Mouse (Mus musculus) stomach, postnatal 0 days (tissue): ENCODE results near the gene Prr15.

Experiments
- CTCF ChIP-seq: IDR thresholded peaks from 2 replicates; pipeline ENCODE4 v1.5.1; 2016; ENCODE audit warnings: antibody characterized with exemption, low read depth, mild to moderate bottlenecking, moderate library complexity
- EP300 ChIP-seq: optimal IDR thresholded peaks from 2 replicates; pipeline ENCODE3; 2016; ENCODE audit warnings: antibody characterized with exemption

DNA sequence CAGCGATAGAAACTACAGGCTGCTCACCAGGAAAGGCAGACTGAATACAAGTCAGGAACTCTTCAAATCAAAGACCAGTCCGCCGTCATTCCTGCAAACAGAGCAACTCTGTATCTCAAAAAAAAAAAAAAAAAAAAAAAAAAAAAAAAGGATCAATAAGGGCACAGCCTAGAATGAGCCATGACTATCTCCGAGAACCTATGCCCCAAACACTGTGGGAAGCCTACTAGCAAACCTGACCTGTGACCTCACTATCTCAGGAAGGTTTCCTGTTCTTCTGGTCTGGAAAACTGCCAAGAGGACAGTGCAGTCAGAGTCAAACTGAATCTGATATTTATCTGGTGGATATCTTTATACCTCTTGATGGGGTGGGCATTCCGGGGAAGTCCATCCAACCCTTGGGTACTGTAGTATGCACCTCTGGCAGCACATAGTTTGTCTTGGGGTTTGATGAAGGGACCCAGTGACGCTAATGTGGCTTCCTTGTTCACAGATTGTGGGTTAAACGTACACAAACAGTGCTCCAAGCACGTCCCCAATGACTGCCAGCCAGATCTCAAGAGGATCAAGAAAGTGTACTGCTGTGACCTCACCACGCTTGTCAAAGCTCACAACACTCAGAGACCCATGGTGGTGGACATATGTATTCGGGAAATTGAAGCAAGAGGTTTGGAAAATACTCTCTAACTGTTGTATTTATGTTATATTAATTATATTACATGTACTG lies 35.7 kb upstream of the Prr15 start:
- TF ChIP-seq CTCF (no peak), EP300 (no peak)
